Mouse (Mus musculus): ENCODE data around the gene Tango6.

Tango6 gene

DNA sequence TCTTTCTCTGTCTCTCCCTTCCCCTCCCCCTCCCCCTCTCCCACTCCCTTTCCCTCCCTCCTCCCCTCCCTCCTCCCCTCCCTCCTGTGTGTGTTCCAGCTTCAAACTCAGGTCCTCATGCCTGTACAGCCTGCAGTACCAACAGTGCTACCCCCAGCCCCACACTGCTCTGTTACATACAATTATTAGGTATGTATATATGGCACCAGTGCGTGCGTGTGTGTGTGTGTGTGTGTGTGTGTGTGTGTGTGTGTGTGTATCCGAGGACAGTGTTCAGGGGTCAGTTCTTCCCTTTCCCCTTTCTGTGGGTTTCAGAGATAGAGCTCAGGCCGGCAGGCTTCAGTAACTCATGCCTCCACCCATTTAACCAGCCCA lies 134.3 kb downstream of the Tango6 start:
- no peak for DNase-seq (ENCODE audit: low spot score)

DNA sequence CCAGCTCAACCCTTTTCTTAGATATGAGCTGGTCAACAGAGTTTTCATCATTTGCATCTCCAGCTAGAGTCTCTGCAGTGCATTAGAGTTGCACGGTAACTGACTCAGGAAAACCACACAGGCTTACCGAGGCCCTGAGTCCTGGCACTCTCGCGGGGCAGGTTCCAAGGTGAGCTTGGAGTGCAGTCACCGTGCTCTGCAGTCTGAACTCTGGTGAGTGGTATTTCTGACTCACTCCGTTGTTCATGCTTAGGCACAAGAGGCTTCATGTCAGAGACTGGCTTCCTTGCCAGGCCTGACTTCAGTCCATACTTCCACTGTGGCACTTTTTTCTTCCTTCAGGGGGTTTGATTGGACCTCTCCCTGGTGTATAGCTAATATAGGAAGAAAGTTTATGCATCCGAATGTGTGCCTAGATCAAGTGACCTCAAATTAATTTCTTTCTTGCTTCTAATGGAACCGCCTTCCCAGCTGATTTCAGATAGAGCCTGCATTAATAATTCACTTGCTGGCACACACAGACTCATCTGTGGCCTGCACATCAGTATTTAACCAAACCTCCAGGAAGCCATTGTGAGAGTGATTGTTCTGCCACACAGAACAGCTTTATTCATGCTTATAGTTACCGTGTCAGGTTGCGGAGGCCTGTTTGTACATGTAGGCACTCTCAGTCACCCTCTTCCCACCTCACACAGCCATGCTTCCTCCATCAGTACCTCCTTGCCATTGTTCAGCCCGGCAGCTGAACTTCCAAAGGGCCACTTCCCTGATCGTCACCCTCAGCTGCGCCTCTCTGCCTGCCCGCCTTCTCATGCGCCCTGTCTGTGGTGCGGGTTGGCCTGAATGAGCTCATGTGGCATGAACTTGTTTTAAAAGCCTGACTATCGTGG lies 136.0 kb downstream of the Tango6 start:
- DNase-seq (ENCODE audit: low spot score), result no peak

DNA sequence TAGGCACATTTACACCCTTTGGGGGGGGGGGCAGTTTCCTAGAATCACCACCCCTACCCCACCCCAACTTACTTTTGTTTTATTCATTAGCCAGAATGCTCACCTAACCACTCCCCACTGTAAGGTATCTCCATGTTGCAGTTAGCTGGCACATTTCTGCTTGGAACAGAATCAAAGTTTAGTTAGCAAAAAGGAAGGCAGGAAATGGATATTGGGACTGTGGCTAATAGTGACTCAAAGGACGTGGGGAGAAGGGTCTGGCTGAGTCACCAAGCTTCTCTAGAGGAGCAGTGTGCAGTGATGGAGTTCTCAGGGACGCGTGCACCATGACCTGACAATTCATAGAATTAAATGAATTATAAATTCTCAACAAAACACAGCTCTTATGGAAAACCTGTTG lies 136.7 kb downstream of the Tango6 start:
- DNase-seq (ENCODE audit: low spot score), result no peak

DNA sequence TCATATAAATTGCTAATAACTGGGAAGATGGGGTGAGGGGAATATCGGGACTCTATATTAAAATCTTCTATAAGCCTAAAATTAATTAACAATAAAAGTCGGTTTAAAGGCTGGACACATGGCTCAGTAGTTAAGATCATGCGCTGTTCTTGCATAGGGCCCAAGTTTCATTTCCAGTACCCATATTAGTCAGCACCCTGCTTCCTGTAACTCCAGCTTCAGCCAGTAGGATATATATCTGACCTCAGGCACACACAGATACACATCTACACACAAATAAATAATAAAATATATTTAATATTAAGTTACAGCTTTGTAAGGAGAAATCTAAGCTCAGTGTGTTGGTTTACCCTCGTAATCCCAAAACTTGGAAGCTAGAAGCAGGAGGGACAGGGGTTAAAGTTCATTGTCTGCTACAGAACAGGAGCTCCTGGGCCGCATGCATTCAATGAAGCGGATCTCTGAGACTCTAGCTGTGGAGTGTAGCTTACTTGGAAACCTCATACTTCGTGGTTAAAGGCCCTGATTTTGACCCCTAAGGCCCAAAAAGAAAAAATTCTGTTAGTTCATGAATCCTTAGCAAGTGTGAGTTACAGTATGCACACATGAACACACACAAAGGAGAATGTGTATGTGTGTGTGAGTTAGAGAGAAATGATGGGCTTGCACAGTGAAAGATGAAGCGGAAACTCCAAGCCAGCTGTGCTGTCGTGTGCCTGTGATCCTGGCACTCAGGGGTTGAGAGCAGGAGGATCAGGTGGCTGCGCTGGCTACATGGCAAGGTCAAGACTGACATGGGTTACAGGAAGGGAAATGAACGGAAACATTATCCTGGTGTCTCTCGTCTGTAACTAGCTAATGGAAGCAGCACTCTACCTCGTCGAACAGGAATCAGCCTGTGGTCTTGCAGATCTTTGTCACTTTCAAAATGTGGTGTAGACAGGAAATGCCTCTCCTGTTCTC lies 138.0 kb downstream of the Tango6 start:
- DNase-seq (ENCODE audit: low spot score), result no peak

DNA sequence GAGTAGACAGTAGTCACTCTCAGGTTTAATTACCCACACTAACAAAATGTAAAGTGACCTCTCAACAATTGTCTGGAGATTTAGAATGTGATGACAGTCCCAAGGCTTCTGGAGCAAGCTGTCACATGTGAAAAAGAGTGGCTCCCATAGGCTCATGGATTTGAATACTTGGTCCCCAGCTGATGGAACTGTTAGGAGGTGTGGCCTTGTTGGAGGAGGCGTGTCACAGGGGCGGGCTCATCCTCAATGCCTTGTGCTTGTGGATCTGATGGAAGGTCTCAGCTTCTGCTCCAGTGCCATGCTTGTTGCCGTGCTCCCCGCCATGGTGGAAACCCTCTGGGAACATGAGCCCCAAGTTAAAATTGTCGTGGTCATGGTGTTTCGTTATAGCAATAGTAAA lies 146.1 kb downstream of the Tango6 start:
- no peak for DNase-seq (ENCODE audit: low spot score)

DNA sequence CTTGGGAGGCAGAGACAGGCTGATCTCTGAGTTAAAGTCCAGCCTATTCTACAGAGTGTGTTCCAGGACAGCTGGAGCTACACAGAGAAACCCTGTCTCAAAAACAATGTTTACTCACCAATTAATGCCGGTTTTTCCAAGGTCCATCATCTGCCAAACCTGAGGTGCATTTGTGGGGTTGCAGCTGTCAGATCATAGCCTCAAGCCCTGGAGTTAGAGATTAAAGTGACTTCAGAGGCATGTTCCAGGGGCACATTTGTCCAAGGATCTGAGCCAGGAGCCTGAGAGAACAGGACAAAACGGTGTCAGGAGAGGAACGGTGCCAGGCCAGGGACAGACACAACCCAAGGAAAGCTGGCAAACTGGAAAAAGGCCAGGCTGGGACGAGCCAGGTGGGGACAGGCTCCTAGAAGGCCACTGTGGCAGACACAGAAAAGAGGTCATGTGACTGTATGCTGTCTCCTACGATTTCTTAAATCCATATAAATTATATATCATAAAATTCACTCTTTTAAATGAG lies 146.7 kb downstream of the Tango6 start:
- DNase-seq (ENCODE audit: low spot score), result no peak

DNA sequence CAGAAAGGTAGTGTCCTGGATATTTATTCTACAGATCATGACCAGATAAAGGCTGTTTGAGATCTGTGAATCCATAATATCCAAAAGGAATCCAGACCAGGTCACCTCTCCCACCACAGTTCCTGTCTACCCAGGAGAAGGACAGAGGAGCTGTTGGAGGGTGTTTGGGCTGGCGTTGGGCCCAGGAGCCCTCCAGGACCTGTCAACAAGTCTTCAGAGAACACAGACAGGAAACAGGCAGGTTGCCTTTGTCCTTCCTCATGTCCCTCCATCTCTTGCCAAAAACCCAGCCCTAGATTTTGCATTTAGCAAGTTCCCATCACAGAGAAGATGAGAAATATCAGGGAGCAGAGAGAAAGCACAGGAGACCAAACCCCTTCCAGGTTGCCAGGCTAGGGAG lies 152.0 kb downstream of the Tango6 start:
- DNase-seq (ENCODE audit: low spot score), result no peak

DNA sequence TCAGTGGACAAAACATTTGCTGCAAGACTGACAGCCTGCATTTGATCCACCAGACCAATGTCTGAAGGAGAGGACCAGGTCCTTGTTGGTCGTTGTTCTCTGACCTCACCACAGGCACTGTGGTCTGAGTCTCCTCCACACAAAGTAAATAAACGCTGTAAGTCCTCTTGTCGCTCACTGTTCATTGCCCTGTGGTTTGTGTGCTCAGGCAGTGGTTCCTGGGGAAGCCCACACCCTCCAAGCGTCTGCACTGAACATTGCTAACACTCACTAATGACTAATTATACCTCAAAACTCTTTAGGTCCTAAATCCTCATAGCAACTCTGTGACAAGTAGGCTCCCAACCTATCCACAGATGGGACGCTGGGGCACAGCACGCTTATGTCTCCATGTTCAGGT lies 153.7 kb downstream of the Tango6 start:
- DNase-seq (ENCODE audit: low spot score), result no peak

DNA sequence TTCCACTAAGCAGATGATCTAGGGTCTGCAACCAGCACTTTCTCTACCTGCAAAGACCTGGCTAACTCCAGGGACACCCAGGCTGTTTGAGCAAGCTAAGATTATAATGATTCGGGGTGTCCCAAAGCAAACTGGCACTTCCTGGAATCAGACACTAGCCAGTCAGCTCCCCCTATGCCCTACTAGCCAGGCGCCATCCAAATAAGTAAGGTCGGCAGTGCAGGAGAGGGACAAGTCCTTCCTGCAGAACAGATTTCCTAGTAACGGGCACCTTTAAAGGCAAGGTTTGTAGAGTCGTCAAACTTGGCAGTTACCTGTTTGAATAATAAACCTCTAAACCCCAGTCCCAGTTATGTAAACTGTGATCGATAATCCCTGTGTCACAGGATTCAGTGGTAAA lies 155.9 kb downstream of the Tango6 start:
- no peak for DNase-seq (ENCODE audit: low spot score)

DNA sequence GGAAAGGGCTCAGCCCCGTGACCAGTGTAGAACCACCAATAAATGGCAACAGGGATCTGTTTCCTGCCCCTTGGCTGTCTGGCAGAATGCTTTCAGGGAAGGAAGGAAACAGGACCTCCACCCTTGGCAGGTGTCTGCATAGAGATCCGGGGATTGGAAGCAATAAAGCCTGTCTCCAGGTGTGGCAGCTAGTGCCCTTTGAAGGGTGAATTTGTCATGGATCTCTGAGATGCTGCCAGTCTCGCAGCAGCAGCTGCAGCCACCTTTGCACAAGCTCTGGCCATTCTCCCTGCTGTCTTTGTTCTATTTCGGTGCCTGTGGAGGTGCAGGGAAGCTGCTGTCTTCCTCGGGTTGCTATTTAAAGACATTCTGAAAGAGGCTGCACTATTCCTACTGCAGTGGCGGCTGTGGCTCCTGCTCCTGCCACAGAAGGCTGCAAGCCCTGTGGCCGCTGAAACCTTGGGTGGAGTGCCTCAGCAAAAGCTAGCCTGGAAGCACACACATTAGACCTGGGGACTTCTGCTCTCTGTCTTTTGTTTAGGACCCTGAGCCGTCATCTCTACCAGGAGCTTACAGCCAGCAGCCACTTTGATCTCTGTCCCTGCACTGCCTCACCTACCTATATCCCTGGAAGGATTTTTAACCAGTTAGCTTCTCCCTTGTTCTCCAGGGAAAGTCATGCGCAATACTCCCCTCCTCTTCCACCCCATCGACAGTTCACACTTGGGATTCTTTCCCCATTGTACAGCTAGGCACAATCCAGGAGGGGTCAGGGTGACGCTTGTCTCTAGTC lies 156.5 kb downstream of the Tango6 start:
- no peak for DNase-seq (ENCODE audit: low spot score)

DNA sequence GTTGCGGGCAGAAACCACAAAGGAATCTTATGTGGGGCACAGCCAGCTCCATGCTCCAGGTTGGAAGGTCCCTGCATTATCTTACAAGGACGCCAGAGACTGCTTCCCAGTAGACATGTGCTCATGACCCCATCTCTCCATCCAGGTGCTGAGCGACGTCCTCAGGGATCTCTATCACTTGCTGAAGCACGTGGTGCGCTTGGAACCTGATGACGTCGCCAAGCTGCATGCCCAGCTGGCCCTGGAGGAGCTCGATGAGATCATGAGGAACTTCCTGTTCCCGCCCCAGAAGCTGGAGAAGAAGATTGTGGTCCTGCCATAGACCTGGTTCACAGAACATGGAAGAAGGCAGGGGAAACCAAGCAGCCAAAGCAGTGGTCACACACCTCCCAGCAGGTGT lies 167.2 kb downstream of the Tango6 start:
- DNase-seq (ENCODE audit: low spot score), result no peak

DNA sequence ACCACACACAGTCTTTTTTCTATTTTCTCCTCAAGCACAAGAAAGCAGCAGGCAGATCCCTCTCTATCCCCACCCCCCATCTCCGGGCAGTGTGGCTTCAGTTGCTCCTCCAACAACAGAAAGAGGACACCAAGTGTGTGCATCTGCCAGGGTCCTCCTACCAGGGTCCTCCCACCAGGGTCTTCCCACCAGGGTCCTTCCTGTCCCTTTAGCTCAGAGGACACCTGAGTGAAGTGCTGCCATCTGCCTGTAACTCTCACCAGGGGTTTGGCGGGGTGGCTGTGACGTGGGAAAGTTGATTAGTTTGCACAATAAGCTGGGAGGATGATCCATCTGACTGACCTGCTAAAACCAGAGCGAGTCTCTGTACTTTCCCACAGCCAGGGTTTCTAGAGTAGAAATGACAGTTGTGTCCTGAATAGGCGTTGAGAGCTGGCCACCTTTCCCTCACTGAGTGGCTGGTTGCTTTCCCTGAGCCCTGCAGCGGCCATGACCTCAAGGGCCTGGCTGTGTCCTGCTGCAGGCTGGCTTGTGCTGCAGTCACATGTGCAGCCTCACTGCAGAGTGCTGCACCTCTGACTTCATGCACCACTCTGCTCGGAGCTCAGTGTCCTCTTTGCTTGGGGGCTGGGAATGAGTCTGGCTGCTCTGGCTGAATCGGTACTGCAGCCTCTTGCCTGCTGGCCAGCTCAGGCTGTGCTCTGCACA lies 171.8 kb downstream of the Tango6 start:
- DNase-seq (ENCODE audit: low spot score), result peak; percentile 50

DNA sequence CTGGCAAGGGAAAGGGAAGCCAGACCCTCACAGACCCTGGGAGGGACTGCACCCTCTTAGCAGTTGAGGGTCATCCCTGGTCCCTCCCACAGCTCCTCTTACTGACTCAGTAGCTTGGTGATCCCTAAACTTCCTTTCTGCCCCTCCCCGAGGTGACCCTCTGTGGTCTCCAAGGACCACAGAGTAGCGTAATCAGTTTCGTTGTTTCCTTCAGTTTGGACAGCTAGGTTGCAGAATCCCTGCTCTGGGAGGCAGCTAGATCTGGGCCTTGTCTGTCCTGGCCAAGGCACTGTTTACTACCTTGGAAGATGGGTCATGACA lies 172.3 kb downstream of the Tango6 start:
- no peak for DNase-seq (ENCODE audit: low spot score)

DNA sequence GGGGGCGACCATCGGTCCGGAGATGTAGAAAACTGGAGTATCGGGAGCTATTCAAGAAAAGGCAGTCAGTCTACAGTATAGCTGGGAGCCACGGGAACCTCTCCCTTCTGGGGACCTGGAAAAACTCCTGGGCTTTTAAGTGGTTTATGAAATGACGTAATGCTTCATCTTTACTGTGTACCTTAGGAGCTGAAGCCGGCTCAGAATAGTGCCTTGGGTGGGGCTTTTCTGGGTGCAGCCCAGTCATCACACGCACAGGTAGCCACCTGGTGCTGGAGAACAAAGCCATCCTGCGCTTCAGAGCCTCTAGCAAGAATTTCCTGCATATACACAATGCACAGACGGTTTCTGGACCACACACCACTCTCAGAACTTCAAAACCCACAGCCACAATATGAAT lies 180.0 kb downstream of the Tango6 start:
- DNase-seq (ENCODE audit: low spot score), result no peak

DNA sequence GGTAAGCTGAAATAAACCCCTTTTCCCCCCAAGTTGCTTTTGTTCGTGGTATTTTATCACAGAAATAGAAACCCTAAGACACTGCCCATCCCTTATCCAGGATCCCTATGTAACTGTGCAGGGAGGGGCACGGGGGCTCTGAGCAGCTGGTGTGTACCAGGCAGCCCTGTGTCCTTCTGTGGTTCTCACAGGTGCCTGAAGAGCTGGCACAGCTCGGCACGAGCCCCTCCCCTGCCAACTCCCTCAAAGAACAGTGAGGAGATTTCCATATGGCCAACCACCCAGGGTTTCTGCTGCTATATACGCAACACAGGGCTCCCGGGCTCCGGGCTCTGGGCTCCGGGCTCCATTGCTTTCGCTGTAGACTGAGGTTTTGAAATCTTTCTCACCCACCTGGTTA lies 182.5 kb downstream of the Tango6 start:
- DNase-seq (ENCODE audit: low spot score), result no peak

DNA sequence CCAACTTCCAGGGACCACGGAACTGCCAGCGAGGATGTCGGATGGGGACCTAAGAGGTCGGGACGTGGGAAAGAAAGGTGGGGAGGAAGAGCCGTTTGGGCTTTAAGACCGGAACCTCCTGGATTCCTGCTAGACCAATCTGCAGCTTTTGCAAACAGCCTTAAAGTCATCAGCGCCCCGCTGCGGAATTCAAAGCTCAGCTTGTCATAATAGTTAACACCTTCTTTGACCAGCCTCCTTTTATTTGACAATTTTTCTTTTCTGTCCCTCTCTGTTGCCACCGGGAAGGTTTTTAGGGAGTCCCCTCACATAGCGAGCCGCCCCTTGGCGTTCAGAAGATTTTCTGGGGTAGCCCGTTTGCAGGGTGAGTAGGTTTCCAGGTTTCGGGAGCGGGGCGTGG lies 187.2 kb downstream of the Tango6 start, which contains the start of gene Has3:
Gene Has3, plus strand, starts transcription at position 192 of the 400 bp plus-strand sequence.
- peak; percentile 24 for DNase-seq (ENCODE audit: low spot score)

DNA sequence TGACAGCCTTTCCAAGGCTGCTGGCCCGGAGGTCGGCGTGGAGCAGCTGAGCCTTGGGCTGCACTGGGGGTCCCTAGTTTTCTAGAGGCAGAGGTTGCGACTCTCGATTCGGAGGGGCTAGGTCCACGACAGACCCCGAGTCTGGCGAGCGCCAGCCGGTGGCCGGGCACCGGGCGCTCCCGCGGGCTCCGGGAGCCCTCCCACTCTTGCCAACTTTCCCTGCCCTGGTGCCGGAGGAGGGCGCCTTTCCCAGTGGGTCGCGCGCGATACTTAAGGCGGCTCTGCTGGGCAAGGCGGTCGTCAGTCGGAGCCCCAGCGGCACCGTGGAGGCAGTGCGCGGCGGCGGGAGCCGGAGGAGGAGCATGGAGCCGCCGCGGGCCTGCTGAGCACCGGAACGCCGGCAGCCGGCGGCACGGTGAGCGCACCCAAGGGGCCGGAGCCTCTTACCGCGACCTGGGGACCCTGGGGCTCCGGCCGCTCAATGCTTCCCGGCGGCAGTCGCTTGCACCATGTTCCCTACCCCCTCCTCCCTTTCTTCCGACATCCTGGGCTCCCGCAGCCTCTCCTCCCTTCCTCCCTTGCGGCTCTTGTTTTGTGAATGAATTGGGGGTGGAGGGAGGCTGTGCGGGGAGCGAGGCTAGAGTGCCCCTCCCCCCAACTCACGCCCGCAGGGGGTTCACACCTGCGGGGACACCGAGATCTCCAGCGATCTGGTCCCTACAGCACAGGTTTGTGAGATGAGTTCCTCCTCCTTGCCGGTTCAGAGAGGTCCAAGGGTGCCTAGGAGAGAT lies 187.9 kb downstream of the Tango6 start:
- DNase-seq (ENCODE audit: low spot score), result peak; percentile 74

DNA sequence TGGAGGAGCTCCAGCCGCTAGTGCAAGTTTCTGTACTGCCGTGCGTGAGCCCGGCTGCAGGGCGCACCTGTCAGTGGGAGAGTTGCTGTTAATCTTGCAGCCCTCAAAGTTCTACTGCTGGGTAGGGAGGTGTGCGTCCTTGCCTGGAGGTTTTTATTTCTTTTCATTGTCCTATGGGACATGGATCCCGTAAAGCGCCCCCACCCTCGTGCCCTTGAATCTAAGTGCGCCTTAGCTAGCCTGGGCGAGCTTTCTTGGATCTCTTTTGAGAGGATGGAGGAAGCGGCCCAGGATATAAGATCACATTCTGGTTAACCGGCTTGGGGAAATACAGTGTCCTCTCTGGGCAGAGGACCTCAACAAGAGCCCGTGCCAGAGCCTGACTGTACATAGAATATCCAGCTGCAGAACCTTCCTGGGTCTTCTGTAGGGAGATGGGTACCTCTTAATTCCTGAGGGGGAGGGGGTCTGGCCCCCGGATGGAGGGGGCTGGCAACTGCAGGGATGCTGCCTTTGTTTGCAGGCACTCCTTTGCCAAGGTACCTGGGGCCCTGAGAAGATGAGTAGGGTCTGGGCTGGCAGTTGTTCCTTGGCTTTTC lies 188.6 kb downstream of the Tango6 start:
- DNase-seq (ENCODE audit: low spot score), result peak; percentile 38

DNA sequence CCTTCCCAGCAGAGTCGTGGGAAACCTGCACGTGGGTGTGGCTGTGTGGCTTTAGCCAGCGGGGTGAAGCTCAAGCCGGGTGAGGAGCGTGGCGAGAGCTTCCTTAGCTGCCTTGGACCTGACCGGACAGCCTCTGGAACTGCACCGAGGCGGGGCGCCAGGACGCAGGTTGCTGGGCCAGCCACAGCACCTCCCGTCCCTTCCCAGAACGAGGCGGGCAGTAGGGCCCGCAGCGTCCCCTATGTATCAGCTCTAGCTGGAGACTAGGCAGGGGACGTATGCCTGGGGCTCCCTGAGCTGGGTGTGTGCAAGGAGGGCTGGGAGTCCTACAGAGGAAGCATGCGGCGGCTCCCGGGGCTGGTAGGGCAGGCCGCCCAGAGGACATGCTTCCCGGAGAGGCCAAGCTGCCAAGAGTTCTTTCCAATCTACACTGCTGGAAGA lies 189.1 kb downstream of the Tango6 start:
- DNase-seq (ENCODE audit: low spot score), result peak; percentile 73

DNA sequence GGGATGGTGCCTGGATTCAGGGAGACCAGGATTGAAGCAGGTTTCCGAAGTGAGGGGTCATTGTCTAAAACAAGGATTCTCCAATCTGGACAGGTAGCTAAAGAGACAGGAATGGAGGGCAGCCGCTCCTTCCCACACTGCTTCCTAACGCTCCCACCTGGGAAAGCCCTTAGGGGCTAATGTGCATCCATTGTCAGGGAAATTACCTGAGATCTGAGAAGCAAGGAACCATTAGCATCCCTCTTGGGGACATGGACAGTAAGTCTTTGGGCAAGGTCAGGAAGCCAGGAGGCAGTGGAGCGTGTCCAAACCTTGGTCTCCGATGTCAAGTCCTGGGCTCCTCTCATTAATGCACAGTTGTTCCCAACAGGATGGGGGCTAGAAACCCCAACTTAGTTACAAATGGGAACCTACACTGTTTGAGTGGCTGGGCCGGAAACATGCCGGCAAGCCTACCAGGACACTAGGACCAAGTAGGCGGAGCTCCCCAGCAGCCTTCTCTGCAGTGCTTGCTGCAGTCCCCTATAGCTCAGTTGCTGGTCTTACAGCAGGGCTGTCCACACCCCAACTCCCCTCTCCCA lies 189.7 kb downstream of the Tango6 start:
- DNase-seq (ENCODE audit: low spot score), result no peak
